Mouse (Mus musculus) brain, embryonic 14.5 days (tissue): ENCODE results near the gene Ckb.

ENCODE experiments used
- CTCF ChIP-seq: fragments of 200-500 bp; IDR thresholded peaks from 2 replicates; pipeline ENCODE4 v1.5.1; 2012; ENCODE audit warnings: inconsistent platforms, mild to moderate bottlenecking, moderate library complexity, borderline replicate concordance; ENCODE audit not compliant: insufficient read depth, insufficient read length; ENCODE audit errors: extremely low read depth
- POLR2A ChIP-seq: fragments of 200-500 bp; IDR thresholded peaks from 2 replicates; pipeline ENCODE4 v1.6.1; 2012; ENCODE audit warnings: mild to moderate bottlenecking, inconsistent platforms, borderline replicate concordance; ENCODE audit not compliant: poor library complexity, insufficient read depth, insufficient read length, severe bottlenecking; ENCODE audit errors: extremely low read depth

GRCm38 (mm10) chr12:111688069-111688428 is 15.9 kb upstream of the Ckb start:
- TF ChIP-seq POLR2A (no peak), CTCF (no peak)
